Mouse (Mus musculus) heart, postnatal 4 days (tissue): ENCODE data around the gene Ifnar2. TPM values are rescaled to one million over a fixed set of nuclear protein-coding genes. Genes with fewer than 3 reads are reported as not detected.

Source experiments
- total RNA-seq, 2 experiments: library from RNA; stranded (reverse); gene quantifications; 2 replicates each; pipeline ENCODE4 v1.2.3; 2021

Gene Ifnar2
- total RNA-seq, 2 experiments from 2014 or later: 29.9 to 33.8 TPM

Other genes starting within 250 kb of the Ifnar2 start
- not detected for gene Olig2, start 147.3 kb upstream of the Ifnar2 start, total RNA-seq
- not detected for gene Olig1, start 103.0 kb upstream of the Ifnar2 start, total RNA-seq
- not detected for gene Gm21970, start 18.9 kb downstream of the Ifnar2 start, total RNA-seq
- gene Il10rb, start 33.4 kb downstream of the Ifnar2 start, total RNA-seq: 10 to 100 TPM; 66.2 to 67.4 TPM
- gene Ifnar1, start 112.5 kb downstream of the Ifnar2 start, total RNA-seq: 10 to 100 TPM; 50.3 to 56.0 TPM
- 10 to 100 TPM; 87.1 to 89.9 TPM for gene Ifngr2, start 174.3 kb downstream of the Ifnar2 start, total RNA-seq
- 10 to 100 TPM; 38.9 to 40.9 TPM for gene Tmem50b, start 225.0 kb downstream of the Ifnar2 start, total RNA-seq
- 1 to 10 TPM; 4.5 to 5.7 TPM for gene Dnajc28, start 246.2 kb downstream of the Ifnar2 start, total RNA-seq